ENCODE assay signal across 8 mouse cellular contexts in the genomic region with DNA sequence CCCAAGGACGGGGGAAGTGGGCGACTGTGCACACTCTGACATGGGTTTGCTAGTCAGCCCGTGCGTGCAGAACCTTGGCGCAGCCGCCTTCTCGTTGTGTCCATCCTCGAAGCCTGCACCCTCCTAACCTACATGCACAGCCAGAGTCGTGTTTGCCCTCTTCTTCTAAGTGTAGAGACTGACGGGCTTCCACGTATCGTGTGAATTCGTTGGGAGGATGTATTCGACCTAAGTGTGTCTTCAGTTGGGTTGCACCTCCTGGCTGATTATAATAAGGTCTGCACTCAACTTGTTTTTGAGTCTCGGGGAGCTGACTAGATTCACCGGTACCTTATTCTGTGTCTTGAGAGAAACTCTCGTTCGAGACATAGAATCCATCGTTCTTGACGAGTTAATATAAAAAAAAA. TPM values are rescaled to one million over a fixed set of nuclear protein-coding genes. Genes with fewer than 3 reads are reported as not detected.
DNase-seq lines count a peak whose midpoint lies in the region; ATAC-seq and TF ChIP-seq lines count a peak whose summit lies in the region.

No protein-coding gene starts in this region.

- 0 out of 2 replicates have a peak, but pooled peaks cover 2% of the 10 kb centered on the region for H3K4me1 ChIP-seq in forebrain, embryonic 11.5 days (replicated peaks; ENCODE audit: control insufficient read depth, insufficient read depth, low read length)
- peaks cover 58% of the 10 kb centered on the region for H3K4me1 ChIP-seq in liver, embryonic 13.5 days (replicated peaks)

- peak overlapping the region; percentile 94 for H3K27ac ChIP-seq in forebrain, embryonic 11.5 days (ENCODE audit: low read depth, low read length)
- peak overlapping the region; percentile 96 for H3K27ac ChIP-seq in liver, embryonic 13.5 days

- no peaks in the 10 kb centered on the region for H3K36me3 ChIP-seq in C2C12 (ENCODE audit: control insufficient read depth, insufficient read depth)
- H3K36me3 ChIP-seq in forebrain, embryonic 11.5 days (ENCODE audit: control insufficient read depth, insufficient read depth, low read length) = no peaks in the 10 kb centered on the region
- H3K36me3 ChIP-seq in liver, embryonic 13.5 days = no peaks in the 10 kb centered on the region

- ATAC-seq in forebrain, embryonic 11.5 days (replicated peaks; ENCODE audit: low FRiP score) = no peak
- ATAC-seq in liver, embryonic 13.5 days (ENCODE audit: low read depth) = peak; percentile 34
- ATAC-seq in frontal cortex, adult (ENCODE audit: low TSS enrichment) = no peak

- H3K9ac ChIP-seq in forebrain, embryonic 11.5 days (ENCODE audit: low read length) = peak overlapping the region; percentile 97
- peak overlapping the region; percentile 95 for H3K9ac ChIP-seq in liver, embryonic 13.5 days

- TF ChIP-seq CTCF in C2C12 (IDR thresholded peaks at IDR 0.05; ENCODE audit: control insufficient read depth, insufficient read depth, insufficient read length) = no peak

- peaks cover 5% of the 10 kb centered on the region for H3K79me3 ChIP-seq in C2C12 (ENCODE audit: low read depth)

- peak overlapping the region; percentile 77 for H3ac ChIP-seq in C2C12 (ENCODE audit: control insufficient read depth, insufficient read length, low read depth)

- no peaks in the 10 kb centered on the region for H3K27me3 ChIP-seq in C2C12 (ENCODE audit: control insufficient read depth, insufficient read depth, insufficient read length)
- H3K27me3 ChIP-seq in forebrain, embryonic 11.5 days (ENCODE audit: control insufficient read depth, insufficient read depth, low read length) = no peaks in the 10 kb centered on the region
- no peaks in the 10 kb centered on the region for H3K27me3 ChIP-seq in liver, embryonic 13.5 days

- peak overlapping the region; percentile 86 for H3K4me2 ChIP-seq in forebrain, embryonic 11.5 days (ENCODE audit: low read depth, low read length, severe bottlenecking)
- H3K4me2 ChIP-seq in liver, embryonic 13.5 days = peak overlapping the region; percentile 94

- 10% methylated on average over 20 of the region's 20 CpGs for WGBS in forebrain, embryonic 11.5 days
- 3% methylated on average over 20 of the region's 20 CpGs for WGBS in liver, embryonic 13.5 days (ENCODE audit: insufficient replicate concordance)

- no peaks in the 10 kb centered on the region for H3K9me3 ChIP-seq in forebrain, embryonic 11.5 days (ENCODE audit: control insufficient read depth, low read length)
- no peaks in the 10 kb centered on the region for H3K9me3 ChIP-seq in liver, embryonic 13.5 days (replicated peaks)

- H3K4me3 ChIP-seq in C2C12 (ENCODE audit: insufficient read depth, poor library complexity, severe bottlenecking) = peak overlapping the region; percentile 79
- peak overlapping the region; percentile 54 for H3K4me3 ChIP-seq in forebrain, embryonic 11.5 days (ENCODE audit: low read depth, low read length)
- peak overlapping the region; percentile 84 for H3K4me3 ChIP-seq in liver, embryonic 13.5 days (replicated peaks)

- DNase-seq in embryo, embryonic 10.5 days (ENCODE audit: low spot score) = peak; percentile 57
- no peak for DNase-seq in embryo, embryonic 10 days (ENCODE audit: low spot score)
- DNase-seq in forebrain, embryonic 11.5 days (ENCODE audit: low spot score) = no peak
- DNase-seq in liver, embryonic 13.5 days = no peak
- no peak for DNase-seq in adrenal gland, adult 8-10 months
- DNase-seq in MN1 (ENCODE audit: low spot score) = no peak

- H3K79me2 ChIP-seq in C2C12 (ENCODE audit: control insufficient read depth, insufficient read depth) = peaks cover 13% of the 10 kb centered on the region

TF ChIP-seq in C2C12, 6 proteins besides CTCF, POLR2A, EP300 and RAD21:
- no peak for TF ChIP-seq MYOG (IDR thresholded peaks at IDR 0.05; ENCODE audit: control insufficient read depth, extremely low read depth, insufficient read length)
- TF ChIP-seq MYOD1 (IDR thresholded peaks at IDR 0.05; ENCODE audit: control insufficient read depth, insufficient read length, low read depth) = no peak
- TF ChIP-seq FOSL1 (IDR thresholded peaks at IDR 0.05; ENCODE audit: insufficient read depth, low read length, poor library complexity, severe bottlenecking) = no peak
- no peak for TF ChIP-seq CEBPB (IDR thresholded peaks at IDR 0.05; ENCODE audit: low read depth)

RNA-seq across cellular contexts. Expression of gene Ptma, which starts 38.6 kb away (rescaled TPM):
- 2,542 TPM for polyA plus RNA-seq in C2C12 (2012; fragmentation: generic; extraction: Trizol)
- polyA plus RNA-seq in forebrain, embryonic 11.5 days (2014; fragmentation: Nextera tagmentation; extraction: Ambion mirVana) = 3,230 and 3,412 TPM in 2 replicates
- 1,483 and 1,688 TPM in 2 replicates for polyA plus RNA-seq in liver, embryonic 13.5 days (2015; fragmentation: Nextera tagmentation; extraction: Ambion mirVana)
- 100 to 1,000 TPM; 448 to 514 (median 510) TPM for total RNA-seq in adrenal gland, adult 8-10 months (2022)
